Mouse (Mus musculus) testis, postnatal 14 days (tissue): Measurements from ENCODE around the gene Nfe2l1.
A peak's percentile ranks its signal among the peaks of the same experiment; 100 is the strongest.

ENCODE experiments used
- DNase-seq: peaks from one replicate; pipeline ENCODE4 v3.0.0; 2021; ENCODE audit warnings: low spot score

The Nfe2l1 gene

DNA sequence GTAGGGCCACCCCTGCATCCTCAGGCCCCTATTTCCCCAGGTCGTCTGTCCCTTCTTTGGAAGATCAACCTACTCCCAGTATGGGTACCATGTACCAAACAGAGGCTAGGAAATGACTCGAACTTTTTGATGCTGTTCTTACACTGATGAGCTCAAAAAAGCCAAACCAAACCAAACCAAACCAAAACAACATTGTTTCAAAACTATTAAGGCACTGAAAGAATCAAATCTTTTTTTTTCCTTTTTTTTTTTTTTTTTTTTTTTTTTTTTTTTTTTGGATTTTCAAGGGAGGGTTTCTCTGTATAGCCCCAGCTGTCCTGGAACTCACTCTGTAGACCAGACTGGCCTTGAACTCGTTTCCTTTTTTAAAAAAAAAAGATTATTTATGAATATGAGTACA, 13.9 kb upstream of the Nfe2l1 start:
- no peak for DNase-seq

DNA sequence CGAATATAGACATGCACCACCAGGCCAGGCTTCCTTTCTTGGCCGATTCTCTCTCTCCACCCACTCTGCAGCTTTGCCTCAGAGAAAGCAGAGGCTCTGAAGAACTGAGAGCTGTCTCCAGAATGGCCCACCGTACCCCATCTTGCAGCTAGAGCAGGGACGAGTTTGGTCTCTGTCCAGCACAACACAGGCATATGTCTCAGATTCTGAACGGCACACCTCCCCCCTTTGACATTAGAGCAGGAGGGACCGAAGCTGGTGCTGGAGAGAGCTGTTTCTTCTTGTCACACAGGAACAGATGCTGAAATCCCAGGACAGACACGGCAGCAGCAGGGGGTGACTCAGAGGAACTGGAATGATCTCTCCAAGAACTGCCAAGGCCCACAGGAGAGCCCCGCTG, 10.5 kb upstream of the Nfe2l1 start:
- DNase-seq, result no peak

- DNase-seq, result no peak
Measured at GRCm38 (mm10) chr11:96839877-96840276, 10.1 kb upstream of the Nfe2l1 start.

GRCm38 (mm10) chr11:96839428-96839827, 9.7 kb upstream of the Nfe2l1 start:
- no peak for DNase-seq

GRCm38 (mm10) chr11:96838341-96838740, 8.6 kb upstream of the Nfe2l1 start:
- DNase-seq, result no peak

DNA sequence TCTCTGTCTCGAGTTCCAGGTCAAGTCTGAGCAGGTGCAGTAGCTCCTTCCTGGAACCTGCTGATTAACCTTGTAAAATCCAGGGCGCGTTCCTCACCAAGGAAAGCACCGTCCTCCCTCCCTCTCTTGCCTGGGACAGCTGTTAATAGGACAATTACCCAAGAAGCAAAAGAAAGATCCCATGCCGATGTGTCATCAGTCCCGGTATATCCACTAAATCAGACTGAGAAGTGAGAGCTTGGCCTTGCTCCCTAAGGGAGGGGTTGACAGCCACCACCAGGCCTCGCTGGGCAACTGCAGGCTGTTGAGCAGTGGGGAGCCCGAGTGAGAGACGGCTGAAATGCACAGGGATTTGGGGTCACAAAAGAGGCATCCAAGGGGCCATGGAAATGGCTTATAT, 7.5 kb upstream of the Nfe2l1 start:
- DNase-seq, result no peak

- DNase-seq, result no peak
Measured at GRCm38 (mm10) chr11:96834127-96834526, 4.4 kb upstream of the Nfe2l1 start.

DNA sequence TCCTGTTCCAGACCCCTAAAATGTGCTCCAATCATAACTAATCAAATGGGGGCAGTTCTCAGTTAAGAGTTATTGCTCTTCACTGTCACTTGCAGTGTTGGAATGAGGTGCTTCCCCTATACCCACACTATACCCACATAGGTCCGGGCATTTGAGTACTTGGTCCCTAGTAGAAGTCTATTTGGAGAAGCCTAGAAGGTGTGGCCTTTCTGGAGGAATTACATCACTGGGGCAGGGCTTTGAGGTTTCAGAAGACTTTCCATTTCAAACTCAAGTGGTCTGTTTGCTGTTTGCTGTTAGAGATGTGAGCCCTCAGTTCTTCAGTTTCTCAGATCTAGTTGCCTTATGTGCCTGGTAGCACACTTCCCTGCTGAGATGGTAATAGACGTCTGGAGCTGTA, 3.2 kb upstream of the Nfe2l1 start:
- no peak for DNase-seq

- DNase-seq, result no peak
Measured at GRCm38 (mm10) chr11:96832541-96832940, 2.8 kb upstream of the Nfe2l1 start.

GRCm38 (mm10) chr11:96831516-96831915, 1.7 kb upstream of the Nfe2l1 start:
- DNase-seq, result no peak

DNA sequence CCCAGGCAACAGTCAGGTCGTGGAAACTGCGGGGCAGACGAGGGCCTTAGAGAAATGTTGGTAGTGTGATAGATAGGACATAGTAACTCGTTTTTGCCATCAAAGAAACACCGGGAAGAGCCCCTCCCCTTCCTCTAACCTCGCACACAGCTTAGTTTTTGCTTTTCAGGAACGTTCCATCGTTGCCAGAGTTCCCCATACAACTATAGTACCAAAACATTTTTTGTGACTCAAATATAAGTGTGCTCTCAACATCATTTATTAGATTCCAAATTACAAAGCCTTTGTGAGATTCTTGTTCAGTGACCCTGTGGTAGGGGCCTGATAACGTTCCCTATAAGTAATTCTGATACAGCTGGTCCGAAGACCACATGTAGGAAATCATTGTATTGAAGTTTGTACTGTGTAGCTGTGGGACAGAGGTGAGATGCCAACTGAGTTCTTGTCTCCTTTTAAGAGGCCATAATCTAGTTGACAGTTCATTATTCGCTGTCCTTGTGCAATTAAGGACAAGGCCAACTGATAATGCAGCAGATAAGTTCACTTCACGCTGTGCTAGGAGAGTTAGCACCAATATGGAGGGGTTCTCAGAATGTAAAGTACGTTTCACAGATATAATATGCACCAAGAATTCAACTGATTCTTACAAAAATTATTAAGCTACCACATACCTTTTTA, 910 bp upstream of the Nfe2l1 start:
- DNase-seq, result no peak

DNA sequence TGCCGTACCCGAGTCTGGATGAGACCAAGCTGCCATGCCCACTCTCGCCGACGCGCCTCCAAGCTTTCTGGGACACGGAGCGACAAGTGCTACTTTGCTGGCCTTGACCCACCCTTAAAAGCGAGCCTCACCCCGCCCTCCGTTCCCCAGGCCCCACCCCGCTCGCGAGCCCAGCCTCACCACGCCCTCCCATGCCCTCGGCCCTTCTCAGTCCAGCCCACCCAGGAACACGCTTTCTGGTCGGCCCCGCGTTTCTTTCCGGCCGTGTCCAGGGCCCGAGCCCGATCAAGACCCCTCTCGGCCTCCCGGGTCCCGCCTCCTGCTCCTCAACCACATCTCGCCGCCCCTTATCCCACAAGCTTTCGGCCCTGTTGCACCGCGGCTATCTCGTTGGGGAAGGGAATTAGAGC, 360 bp downstream of the Nfe2l1 start:
- peak; percentile 91 for DNase-seq

GRCm38 (mm10) chr11:96828881-96829280, 887 bp downstream of the Nfe2l1 start:
- DNase-seq, result no peak

DNA sequence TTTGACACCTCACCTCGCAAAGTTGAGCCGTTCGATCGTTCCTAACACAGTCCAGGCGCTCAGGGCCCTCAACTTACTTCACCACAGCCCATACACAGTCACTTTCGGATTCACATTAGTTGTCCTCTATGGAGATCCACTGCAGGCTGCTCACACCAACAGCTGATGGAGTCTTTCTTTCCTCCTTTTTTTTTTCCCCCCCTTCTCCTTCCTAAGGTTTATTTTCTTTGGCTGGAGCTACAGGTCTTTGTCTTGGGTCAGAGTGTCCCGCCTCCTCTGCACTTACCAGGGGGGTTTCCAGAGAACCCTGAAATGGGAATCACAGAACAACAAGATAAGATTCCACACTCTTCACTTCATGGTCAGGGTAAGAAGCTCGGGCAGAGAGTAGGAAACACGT, 1.9 kb downstream of the Nfe2l1 start:
- no peak for DNase-seq

DNA sequence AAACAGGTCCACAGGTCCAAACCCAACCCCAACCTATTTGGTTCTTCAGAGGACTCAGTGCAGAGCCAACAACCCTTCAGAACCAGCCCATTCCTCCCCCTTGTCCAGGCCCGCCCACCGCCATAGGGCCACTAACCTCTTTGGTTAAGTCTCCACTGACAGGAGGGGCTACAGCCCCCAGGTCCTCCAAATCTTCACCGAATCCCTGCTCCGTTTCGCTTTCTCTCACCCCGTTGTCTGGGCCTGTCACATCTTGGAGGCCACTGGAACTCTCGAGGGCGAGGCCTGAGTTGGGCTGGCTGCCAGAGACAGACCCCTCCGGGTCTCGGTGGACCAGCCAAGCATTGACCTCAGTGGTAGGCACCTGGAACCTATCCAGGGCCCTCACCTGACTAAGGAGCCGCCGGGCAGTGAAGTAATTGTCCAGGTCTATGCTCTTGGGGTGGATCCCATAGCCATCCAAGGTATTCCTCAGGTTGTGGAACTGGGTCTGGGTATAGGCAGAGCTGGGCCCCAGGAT, 2.6 kb downstream of the Nfe2l1 start:
- DNase-seq, result no peak

- DNase-seq, result no peak
Measured at GRCm38 (mm10) chr11:96826481-96826880, 3.3 kb downstream of the Nfe2l1 start.

DNA sequence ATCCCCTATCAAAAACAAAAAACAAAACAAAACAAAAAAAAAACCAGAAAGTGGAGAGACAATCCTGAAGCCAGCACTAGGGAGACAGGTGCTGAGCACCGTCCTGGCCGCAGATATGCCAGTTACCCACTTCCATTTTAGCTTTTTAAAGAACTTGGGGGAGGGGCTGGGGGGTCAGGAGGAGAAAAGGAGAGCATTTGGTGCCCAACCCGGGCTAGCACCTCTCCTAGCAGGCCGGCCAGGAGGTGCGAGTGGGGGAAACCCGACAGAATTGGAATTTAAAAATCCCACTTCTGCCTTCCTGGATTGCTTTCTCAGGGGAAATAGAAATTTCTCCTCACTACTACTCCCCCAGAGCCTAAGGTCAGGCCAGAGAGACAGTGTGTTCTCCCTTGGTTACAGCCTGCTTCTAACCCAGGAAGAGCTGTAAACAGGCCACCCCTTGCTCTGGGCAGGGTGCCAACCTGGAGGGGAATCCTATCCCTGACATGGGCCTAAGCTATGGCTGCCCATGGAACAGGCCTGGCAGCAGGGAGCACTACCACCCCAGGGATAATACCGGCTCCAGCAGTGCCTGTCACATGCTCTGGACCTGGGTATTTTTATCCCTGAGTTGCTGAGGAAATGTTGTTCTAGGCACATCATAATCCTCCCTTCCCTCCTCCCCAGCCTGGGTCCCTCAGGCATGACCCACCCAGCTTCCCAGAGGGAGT, 4.8 kb downstream of the Nfe2l1 start:
- DNase-seq, result peak; percentile 88

DNA sequence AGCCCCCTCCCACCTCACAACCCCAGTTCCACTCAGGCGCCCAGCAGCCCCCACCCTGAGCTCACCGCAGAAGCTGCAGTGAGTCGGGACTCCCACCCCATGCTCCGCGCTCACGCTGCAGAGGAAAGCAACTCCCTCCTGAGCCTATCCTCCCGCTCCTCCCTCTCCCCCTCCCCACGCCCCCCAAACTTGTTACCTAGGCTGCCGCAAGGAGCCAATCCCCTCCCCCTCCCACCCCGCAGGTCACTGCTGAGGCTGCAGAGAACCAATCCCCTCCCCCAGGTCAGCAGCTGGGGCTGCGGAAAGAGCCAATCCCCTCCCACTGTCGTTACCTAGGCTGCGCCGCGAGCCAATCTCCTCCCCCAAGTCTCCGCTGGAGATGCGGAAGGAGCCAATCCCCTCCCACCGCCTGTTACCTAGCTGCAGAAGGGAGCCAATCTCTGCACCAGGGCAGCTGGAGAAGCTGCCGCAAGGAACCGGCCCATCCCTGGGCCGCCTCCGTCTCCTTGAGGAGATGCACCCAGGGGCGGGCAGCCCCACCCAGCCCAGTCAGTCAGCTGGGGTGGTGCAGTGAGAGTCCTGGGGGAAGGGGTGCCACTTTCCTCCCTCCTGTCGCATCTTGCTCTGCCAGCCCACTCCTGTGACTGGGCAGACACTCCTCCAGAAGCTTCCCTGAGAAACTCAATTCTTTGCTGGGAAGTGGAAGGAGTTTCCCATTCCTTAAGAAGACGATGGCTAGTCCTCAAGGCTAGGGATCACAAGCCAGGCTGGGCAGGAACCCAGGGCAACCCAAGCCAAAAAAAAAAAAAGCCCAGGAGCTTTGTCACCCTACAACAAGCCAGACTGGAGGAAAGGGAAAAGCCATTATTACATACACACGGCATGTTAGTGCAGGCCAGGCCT, 5.6 kb downstream of the Nfe2l1 start:
- DNase-seq, result peak; percentile 91

- DNase-seq, result no peak
Measured at GRCm38 (mm10) chr11:96823471-96823837, 6.3 kb downstream of the Nfe2l1 start.

DNA sequence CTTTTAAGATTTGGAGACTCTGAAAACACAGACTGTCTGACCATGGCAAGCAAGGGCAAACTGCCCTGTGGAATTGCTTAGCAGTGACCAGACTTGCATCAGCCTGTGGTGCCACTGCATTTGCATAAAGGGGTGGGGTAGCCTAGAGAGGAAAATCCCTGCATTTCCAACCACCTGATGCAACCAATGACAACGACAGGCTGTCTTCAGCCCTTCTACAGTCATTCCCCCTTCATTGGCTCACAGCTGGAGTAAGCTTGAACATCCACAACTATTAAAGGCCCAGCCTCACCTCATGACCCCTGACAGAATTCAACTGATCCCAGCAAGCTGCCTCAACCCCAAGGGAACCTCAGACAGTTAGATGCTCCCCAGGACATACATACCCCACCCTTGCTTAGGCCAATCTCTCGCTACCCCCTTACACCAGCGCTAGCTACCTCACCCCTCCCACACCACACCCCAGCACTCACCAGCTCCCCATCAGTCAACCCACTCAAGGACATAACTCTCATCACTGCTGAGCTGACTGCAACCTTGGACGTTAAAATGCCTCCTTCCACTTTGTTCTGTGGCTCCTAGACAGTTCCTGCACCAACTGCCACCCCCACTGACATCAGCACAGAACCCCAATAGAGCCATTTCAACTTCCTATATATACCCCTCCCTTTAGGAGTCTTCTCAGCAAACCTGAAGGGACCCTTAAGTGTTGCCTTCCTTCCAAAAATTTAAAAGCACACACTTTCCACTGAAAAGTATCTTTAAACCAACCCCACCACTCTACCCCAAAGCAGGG, 6.9 kb downstream of the Nfe2l1 start:
- no peak for DNase-seq

GRCm38 (mm10) chr11:96821956-96822355, 7.8 kb downstream of the Nfe2l1 start:
- DNase-seq, result no peak
